Mouse (Mus musculus) layer of hippocampus, adult 8-10 months (tissue): ENCODE data around the gene Arhgap22. TPM values are rescaled to one million over a fixed set of nuclear protein-coding genes. Genes with fewer than 3 reads are reported as not detected.

Source experiments
- DNase-seq, 2 experiments: peaks; one replicate each; pipeline ENCODE4 v3.0.0; 2022; ENCODE audit warnings: low spot score in 2 of 2
- total RNA-seq, 4 experiments: library from RNA; stranded (reverse); gene quantifications; 2 replicates each; pipeline ENCODE4 v1.2.4; 2022

The Arhgap22 gene
- total RNA-seq: 10 to 100 TPM in 3 of 4 experiments, 1 to 10 TPM in 1; 9.9 to 16.9 (median 12.6) TPM

- DNase-seq: peak; percentile 67 to 86
Observed at GRCm38 (mm10) chr14:33213823-33214766, at the start of gene Arhgap22. TSS of gene Arhgap22 (plus strand) at chr14:33214026.

DNA sequence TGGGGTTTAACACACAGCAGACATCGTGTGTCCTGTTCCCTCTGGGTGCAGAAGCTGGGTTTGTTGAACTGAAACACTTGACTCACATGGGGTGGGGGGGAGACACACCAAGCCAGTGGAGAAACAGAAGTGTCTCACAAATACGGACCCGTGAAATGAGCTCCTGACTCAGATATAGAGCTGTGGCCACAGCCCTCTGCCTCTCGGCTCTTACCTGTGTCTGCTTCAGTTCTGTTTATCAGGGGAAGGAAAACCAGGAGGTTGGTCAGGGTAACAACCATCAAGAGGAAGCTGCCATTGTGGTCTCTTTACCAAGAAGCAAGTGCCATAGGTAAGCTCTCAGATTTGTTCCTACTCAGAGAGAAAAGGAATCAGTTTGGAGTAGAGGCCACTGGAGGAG lies 45.1 kb upstream of the Arhgap22 start:
- no peak for DNase-seq

DNA sequence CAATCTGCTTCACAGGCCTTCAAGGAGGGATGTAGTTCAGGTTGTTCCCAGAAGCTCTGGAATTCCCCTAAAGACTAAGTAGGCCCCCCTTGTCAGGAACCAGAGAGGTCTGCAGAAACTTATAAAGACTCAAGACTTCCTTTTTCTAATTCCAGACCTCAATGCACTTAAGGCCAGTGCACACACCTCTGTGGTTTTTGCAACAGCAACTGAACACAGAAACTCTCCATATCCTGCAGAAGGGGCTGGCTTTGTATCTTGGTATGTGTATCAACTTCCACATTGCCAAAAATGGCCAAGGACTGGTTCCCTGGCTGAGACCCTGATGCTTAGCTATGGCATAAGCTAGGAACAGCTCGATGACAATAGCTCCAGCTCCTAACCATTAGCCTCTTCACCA lies 41.9 kb upstream of the Arhgap22 start:
- DNase-seq: no peak

DNA sequence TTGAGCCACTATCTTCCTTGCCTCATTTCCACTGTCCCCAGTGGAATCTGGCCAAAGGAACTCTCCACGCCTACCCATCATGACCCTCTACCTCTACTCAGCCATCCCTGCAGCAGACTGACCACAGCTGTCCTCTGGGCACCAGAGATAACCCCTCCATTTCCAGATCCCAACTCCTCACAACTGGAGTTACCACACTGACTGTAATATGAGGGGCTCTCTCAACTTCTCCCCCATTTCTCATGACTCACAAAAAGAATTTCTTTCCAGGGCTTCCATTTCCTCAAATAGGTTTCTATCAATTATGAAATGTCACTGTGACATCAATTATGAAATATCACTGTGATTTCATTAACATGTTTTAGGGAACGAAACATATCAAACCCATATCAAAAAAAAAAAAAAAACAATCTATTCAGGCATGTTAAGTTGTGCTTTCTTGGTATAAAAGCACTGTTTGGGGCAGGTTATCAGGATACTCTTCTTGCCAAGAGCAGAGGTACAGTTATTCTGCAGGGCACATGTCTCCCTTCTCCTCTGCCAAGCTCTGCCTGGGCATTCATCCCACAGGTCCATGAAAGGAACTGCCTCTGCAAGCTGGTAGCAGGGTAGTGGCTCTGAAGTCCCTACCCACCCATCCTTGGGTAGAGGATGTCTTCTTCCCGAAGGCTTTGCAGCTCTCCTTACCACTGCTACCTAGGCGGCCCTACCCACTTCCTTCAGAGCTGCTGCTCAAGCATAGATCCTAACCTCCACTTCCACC lies 38.6 kb upstream of the Arhgap22 start:
- DNase-seq: no peak

- no peak for DNase-seq
Observed at GRCm38 (mm10) chr14:33180102-33180501, 33.7 kb upstream of the Arhgap22 start.

DNA sequence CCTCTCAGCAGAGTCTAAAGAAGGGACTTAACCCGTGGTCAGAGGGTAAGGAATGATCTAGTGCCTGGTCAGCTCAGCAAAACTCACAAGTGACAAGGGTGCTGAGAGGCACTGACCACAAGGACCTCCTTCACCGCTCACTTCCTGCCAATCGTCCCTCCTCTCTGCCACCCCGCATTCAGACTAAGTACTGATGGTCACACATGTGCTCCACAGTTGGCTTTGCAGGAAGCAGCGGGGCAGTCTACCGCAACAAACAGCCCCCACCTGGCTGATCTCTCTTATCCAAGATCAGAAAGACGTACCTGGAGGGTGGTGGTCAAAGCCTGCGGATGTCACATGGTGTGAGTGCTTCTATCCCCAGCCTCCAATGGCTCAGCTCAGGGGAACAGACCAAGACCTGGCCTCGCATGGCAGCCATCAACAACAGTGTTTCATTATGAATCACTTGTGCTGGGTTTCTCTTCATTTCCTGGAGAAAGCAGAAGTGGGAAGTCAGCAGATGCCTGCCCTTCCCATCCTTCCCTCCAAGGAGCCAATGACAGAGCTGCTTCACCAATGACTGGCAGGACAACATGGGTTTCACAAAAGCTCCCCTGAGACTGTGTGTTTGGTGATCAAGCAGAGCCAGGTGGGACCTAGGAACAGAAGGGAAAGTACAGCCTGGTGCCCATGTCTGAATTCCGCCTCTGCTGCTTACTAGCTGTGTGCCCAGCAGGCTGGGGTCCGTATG lies 28.6 kb upstream of the Arhgap22 start, which contains the start of gene Wdfy4:
Gene Wdfy4 (minus strand): TSS at position 441 of the 733 bp plus-strand sequence.
- no peak for DNase-seq

- DNase-seq: peak in 1 of 2 experiments; percentile 7
Observed at GRCm38 (mm10) chr14:33187201-33187600, 26.6 kb upstream of the Arhgap22 start.

DNA sequence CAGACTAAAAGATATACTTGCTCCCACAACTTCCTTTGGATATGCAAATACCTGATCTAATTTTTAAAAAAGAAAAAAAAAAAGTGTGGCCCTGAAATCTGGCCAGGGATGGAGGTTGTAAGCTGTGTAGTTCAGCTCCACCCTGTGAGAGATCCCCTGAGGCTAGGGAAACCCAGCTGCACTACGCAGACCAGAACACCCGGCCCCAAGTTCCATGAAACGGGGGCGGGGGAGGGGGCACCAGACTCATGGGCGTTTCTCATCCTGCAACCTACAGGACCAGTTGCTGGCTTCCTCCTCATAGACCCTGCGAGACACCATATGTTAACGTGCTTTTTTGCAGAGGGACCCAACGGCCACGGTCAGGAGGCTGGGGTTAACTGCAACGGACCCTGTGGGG lies 24.6 kb upstream of the Arhgap22 start:
- no peak for DNase-seq

DNA sequence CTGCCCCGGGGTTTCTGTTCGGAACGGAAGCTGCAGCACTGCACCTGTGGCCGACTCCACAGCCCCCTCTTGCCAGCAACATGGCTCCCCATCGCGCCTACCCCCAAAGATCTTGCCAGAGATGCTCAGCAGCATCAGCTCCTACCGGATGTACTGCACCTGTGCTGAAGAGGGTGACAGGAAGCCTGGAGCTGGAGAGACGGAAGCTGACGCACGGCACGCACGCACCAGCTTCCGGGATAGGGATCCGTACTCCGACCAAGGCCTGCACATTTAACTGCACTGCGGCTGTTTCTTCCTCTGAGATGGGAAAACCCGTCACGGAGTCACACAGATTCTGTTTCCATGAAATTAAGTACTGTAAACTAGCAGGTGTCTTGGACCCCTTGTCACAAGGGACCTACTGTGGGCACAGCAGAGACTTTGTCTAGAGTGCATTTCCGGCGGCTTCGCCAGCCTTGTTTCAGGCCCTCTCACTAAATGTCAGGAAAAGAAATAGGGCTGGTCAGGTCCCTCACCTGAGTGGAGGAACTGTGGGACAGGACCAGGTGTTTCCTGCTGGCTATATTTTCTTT lies 23.9 kb upstream of the Arhgap22 start:
- no peak for DNase-seq

- DNase-seq: no peak
Observed at GRCm38 (mm10) chr14:33190646-33191045, 23.2 kb upstream of the Arhgap22 start.

DNA sequence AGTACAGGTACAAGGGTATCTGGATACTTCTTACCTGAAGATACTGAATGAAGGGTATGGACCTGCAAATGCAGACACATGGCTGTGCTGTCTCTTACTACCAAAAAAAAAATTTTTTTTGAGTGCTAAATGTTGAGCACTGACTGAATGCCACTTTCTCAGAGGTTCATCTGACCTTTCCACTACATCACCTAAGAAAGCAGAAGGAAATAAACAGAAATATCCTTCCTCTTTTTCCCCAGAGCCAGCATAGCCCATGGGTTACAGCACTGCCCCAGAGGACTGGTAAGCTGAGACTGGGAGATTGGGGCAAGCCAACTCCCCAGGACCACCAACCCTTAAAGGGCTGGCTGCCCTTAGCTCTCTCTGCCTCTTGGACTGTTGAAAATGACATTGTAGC lies 20.1 kb upstream of the Arhgap22 start:
- no peak for DNase-seq

DNA sequence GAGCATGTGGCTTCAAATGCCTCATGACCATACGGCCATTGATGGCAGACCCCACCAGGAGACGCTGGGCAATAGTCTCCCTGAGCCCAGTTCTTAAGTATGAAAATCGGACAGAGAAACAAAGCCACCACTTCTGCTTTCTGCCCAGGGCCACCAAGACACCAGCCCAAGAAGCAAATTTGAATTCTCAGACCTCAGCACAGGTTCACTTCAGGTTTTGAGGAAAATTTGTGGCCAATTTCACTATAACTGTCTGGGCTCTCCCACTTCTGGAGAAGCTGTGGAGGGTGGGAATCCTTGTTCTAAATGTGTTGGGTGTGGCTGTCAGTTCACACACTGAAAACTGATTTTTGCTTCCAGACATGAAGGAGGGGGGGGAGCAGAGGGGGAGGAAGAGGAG lies 19.6 kb upstream of the Arhgap22 start:
- DNase-seq: no peak

GRCm38 (mm10) chr14:33202161-33202560 lies 11.7 kb upstream of the Arhgap22 start:
- no peak for DNase-seq

- DNase-seq: no peak
Observed at GRCm38 (mm10) chr14:33202885-33203284, 10.9 kb upstream of the Arhgap22 start.

DNA sequence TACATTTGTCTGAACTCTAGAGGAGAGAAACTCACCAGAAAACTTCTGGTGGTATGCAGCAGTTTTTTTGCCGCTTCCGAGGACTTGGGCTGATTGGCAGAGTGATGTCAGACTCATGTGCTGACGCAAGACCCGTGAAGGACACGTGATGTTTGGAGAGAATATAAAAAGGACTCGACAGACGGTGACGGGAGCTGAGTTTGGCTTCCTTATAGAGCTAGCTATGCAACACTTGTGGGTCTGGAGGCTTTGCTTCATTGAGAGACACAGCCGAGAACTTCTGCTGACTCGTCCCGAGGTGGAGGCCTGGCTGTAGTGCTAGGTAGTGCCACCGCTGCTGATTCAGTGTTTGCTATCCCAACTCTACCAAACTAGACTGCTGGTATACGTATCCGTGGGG lies 10.0 kb upstream of the Arhgap22 start:
- DNase-seq: no peak

DNA sequence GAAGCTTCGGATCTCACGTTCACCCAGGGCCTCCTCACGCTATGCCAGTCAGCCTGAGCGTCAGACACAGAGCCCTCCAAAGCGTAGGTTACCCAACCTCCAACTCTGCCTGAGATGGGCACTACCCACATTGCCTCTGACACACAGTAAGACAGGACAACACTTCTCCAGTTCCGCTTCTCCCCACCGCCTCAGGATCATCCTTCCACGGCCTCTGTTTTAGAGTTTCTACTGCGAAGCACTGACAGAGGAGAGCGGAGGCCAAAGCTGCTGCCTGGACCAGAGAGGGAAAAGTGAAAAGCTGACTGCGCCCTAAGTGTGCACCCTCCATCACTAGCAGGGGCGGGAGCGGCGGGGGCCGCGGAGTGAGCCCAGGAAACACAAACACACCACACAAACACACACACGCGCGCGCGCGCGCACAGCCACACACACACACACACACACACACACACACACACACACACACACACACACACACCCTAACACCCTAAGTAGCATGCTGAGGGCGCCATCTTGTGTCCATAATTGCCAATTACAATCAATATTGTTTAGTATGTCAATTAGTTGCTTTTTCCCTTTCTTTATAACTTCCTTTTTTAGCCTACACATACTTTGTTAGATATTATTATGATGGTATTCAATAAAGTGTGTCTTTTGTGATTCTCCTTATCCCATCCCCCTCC lies 8.4 kb upstream of the Arhgap22 start:
- no peak for DNase-seq

- DNase-seq: no peak
Observed at GRCm38 (mm10) chr14:33207011-33207410, 6.8 kb upstream of the Arhgap22 start.

DNA sequence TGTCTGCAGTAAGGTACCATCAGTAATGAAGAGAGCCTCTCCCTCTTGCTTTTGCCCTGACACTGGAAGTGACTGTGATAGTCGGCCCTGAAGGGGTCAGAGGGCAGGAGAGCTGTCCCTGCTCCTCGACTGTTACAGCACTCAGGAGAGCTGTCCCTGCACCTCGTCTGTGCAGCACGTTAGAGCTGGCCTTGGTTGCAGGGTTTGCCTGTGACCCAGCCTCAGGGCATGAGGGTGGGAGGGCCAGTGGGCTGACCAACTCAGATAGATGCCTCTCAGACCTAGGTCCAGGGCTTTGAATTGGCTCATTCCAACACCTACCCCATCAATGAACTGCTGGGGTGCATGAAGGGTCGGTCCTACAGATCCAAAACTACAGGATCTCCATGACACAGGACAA lies 5.5 kb upstream of the Arhgap22 start:
- no peak for DNase-seq

DNA sequence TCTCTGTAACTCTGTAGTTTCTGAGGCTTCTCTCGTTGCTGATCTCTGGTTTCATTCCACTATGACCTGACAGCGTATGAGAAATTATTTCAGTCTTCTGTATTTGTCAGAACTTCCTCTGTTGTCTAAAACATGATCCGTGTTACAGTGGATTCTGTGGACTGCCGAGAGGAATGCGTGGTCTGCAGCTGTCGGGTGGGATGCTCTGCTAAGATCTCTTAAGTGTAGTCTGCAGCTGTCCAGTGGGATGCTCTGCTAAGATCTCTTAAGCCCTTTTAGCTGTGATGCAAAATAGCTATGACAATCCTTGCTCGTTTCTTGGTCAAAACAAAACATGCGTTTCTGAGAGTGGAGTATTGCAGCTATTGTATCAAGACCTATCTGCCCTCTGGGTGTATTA lies 3.0 kb upstream of the Arhgap22 start:
- DNase-seq: no peak

GRCm38 (mm10) chr14:33212271-33212957 lies 1.4 kb upstream of the Arhgap22 start:
- no peak for DNase-seq
